Mouse (Mus musculus) myocyte (in vitro differentiated cells): ENCODE measurements at regions not wholly inside any gene's neighbourhood (a gene's known extent, or its start where the extent isn't known, plus 50 kb on each side); places are given as distances from the start of the nearest gene placed in this dataset.

ENCODE experiments used
- MAX ChIP-seq: IDR thresholded peaks from one replicate; pipeline ENCODE4 v1.6.1; 2011; ENCODE audit warnings: low read depth, mild to moderate bottlenecking, control low read depth
- MYOD1 ChIP-seq, 3 experiments: IDR thresholded peaks; one replicate each; pipeline ENCODE4 v1.6.1; 2011; ENCODE audit warnings: control low read depth in 2 of 3, low read depth in 2 of 3, mild to moderate bottlenecking in 2 of 3, moderate library complexity in 1 of 3; ENCODE audit not compliant: insufficient read length in 2 of 3, control insufficient read depth in 1 of 3
- POLR2A ChIP-seq: IDR thresholded peaks from one replicate; pipeline ENCODE4 v1.6.1; 2011; ENCODE audit warnings: low read depth, mild to moderate bottlenecking, control low read depth, moderate library complexity; ENCODE audit not compliant: insufficient read length
- POLR2AphosphoS2 ChIP-seq: IDR thresholded peaks from one replicate; pipeline ENCODE4 v1.6.1; 2011; ENCODE audit warnings: low read depth, control low read depth; ENCODE audit not compliant: insufficient read length
- TCF12 ChIP-seq: IDR thresholded peaks from one replicate; pipeline ENCODE4 v1.6.1; 2011; ENCODE audit warnings: mild to moderate bottlenecking, control low read depth; ENCODE audit not compliant: poor library complexity, insufficient read depth, severe bottlenecking
- USF1 ChIP-seq: IDR thresholded peaks from one replicate; pipeline ENCODE4 v1.6.1; 2011; ENCODE audit warnings: low read depth, mild to moderate bottlenecking, control low read depth, moderate library complexity

DNA sequence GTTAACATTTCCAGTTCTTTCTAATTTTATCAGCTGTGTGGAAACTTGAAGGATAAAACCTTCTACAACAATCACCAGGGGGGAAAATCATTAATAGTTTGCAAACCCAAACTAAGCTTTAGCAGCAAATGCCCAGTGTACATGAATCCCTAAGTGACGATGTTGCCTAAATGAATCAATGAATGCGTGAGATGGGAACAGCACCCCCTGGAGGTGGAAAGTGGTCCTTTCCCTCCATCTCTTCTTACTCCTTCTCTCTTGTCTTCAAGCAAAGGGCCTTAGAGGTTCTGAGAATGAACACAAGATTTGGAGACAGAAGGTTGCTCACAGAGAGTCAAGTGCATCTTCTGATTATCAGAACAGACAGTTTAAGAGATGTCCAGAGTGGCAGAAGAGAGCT is 129.1 kb upstream of the Daam1 start:
- no peak for TF ChIP-seq POLR2A
- TF ChIP-seq TCF12, result no peak
- no peak for TF ChIP-seq MYOD1 (IDR thresholded peaks at IDR 0.05; ENCODE audit: control insufficient read depth in 1 of 3, insufficient read length in 2 of 3, low read depth in 2 of 3)
- no peak for TF ChIP-seq POLR2AphosphoS2
- TF ChIP-seq MAX, result no peak
- no peak for TF ChIP-seq USF1
